Mouse (Mus musculus): ENCODE measurements around the gene Mup20.
"Not testable (repeated sequence)": the region's sequence is repeated elsewhere in the genome, so short reads cannot be mapped to it uniquely, and the experiment has no call there.

The Mup20 gene
- long read RNA-seq, experiment 1: 0 reads
- long read RNA-seq, experiment 2: 0 reads

GRCm38 (mm10) chr4:62054058-62054457, at the start of gene Mup20:
Mup20 (minus strand) TSS chr4:62054158.
- intact Hi-C loops (cut with DNase I): not testable (repeated sequence)

- intact Hi-C loops (cut with DNase I): not testable (repeated sequence)
Observed at GRCm38 (mm10) chr4:62103366-62103765, 49.4 kb upstream of the Mup20 start.

- intact Hi-C loops (cut with DNase I): no loop called here
Observed at GRCm38 (mm10) chr4:62087953-62088352, 34.0 kb upstream of the Mup20 start.

DNA sequence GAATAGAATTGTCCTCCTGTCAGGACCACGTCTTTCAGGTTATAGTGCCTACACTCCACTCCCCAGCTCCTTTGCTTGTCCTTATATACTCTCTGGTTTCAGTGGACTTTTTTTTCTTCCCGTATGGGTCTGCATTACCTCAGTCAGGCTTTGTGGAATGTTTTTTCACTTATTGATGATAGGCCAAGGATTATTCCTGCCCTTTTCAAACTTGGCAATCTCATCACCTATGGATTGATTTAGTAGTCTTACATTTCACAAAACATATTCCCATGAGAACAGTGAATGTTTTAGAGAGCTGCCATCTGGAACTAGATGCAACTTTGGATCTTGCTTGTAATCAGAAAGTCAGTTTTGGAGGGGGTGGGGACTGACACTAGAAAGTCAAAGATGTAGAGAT, 33.3 kb upstream of the Mup20 start, which contains the start of gene Mup3:
TSS of gene Mup3 (minus strand) at position 102 of the 400 bp plus-strand sequence.
- intact Hi-C loops (cut with DNase I): no loop called here

- intact Hi-C loops (cut with DNase I): no loop called here
Observed at GRCm38 (mm10) chr4:62082755-62083154, 28.8 kb upstream of the Mup20 start.

DNA sequence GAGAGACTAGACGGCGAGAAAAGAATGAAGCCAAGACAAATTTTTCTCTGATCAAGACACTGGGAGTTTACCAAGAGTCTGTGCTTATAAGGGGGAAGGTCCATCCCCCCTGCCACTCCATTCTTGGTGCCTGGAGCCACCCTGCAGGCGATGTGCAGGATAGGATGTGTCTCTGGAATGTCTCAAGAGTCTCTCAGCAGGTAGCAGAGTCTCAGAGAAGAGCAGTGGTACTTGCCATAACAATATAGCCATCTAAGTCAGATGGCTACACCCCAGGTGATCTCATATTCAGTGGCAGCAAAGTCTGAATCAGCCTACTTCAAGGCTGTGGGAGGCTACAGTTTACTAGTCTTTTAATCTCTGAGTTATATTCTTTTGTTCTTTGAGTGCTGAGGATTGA, 21.2 kb upstream of the Mup20 start:
- intact Hi-C loops (cut with DNase I): no loop called here

- intact Hi-C loops (cut with DNase I): not testable (repeated sequence)
Observed at GRCm38 (mm10) chr4:62054780-62055179, 822 bp upstream of the Mup20 start.

GRCm38 (mm10) chr4:62026281-62026680, 27.7 kb downstream of the Mup20 start:
- intact Hi-C loops (cut with DNase I): no loop called here

DNA sequence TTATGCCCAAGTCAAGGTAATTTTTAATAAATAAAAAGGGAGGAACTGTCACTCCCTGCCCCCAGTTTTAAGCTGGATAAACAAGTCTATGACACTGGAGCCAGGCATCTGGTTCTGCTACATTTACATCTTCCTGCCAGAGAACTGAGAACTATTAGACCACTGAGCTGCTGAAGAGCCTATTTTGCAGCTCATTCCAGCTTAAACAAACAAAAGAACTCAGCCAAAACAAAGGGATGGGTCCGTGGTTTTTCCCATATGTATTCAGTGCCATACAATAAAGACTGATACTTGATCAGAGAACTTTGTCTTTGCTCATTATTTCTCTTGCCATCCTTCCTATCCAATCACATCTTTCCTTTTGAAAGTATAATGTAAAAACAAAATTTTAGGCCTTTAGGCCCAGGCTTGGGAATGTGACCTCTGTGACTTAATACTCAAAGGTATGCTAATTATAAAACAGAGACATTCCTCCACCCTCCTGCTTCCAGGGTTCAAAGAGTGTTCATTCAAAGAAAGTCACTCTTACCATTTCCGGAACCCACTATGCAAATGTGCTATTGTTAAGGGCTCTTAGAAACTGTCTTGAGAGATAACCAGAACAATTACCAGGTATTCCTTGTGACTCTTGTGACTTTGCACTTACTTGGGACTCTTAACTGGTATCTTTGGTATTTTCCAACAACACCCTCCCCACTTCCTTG, 29.6 kb downstream of the Mup20 start:
- intact Hi-C loops (cut with DNase I): no loop called here

- intact Hi-C loops (cut with DNase I): no loop called here
Observed at GRCm38 (mm10) chr4:62023646-62024045, 30.3 kb downstream of the Mup20 start.

DNA sequence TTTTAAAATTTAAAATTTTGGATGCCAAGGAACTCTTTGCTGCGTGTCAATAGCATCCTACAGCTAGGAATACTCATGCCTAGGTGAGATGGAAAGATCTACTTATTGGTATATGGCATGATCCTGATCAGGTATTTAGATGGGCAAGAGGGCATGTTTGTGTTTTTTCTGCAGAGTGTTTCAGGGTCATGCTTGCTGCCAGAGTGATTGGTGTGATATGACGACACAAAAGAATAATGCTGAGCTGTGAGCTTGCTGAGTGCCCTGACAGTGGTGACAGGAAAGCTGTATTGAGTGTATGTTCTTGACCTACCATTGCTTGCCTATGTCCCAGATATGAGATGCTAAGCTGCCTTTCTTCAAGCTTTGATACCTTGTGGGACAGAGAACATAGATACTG, 30.8 kb downstream of the Mup20 start:
- intact Hi-C loops (cut with DNase I): no loop called here

DNA sequence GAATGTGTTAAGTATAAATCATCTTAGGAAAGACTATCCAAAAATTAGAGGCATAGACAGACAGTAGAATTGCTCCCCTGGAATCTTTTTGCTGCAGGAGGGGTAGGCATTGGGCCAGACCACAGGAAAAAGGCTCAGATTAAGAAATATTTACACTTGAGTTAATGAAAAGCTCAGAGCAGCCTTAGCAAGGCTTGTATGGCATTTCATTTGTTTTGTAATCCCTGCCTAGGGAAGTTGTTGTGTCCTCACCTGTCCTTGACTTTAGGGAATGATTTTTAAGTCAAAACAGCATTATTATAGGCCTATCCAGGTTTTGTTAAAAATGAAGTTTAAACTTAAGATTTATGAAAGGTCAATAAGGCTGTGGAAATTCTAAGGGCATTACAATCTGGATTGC, 33.4 kb downstream of the Mup20 start:
- intact Hi-C loops (cut with DNase I): not testable (repeated sequence)

All from adrenal gland (tissue).